Mouse (Mus musculus) c-Kit-negative CD71-positive TER-119-positive erythroid progenitor cells, embryonic 14.5 days (primary cell): Measurements from ENCODE around the gene Zfp949.

Source experiments
- DNase-seq: peaks from one replicate; pipeline ENCODE4 v3.0.0-alpha.2; 2013; ENCODE audit warnings: low read depth, low spot score

The Zfp949 gene

GRCm38 (mm10) chr9:88547851-88548613 lies at the start of gene Zfp949:
Gene Zfp949 (plus strand): TSS chr9:88548020.
- DNase-seq: peak; percentile 80

- DNase-seq: no peak
Measured at GRCm38 (mm10) chr9:88500112-88500511, 47.7 kb upstream of the Zfp949 start.

GRCm38 (mm10) chr9:88501846-88502245 lies 46.0 kb upstream of the Zfp949 start:
- DNase-seq: no peak

- DNase-seq: no peak
Measured at GRCm38 (mm10) chr9:88515546-88515945, 32.3 kb upstream of the Zfp949 start.

GRCm38 (mm10) chr9:88516361-88516995 lies 31.3 kb upstream of the Zfp949 start:
- no peak for DNase-seq

GRCm38 (mm10) chr9:88519390-88520121 lies 28.3 kb upstream of the Zfp949 start:
- no peak for DNase-seq

- no peak for DNase-seq
Measured at GRCm38 (mm10) chr9:88520122-88520848, 27.5 kb upstream of the Zfp949 start.

- no peak for DNase-seq
Measured at GRCm38 (mm10) chr9:88520849-88521483, 26.9 kb upstream of the Zfp949 start.

- DNase-seq: no peak
Measured at GRCm38 (mm10) chr9:88521961-88522568, 25.8 kb upstream of the Zfp949 start.

- peak; percentile 98 for DNase-seq
Measured at GRCm38 (mm10) chr9:88522569-88523334, 25.1 kb upstream of the Zfp949 start.

GRCm38 (mm10) chr9:88523335-88523668 lies 24.5 kb upstream of the Zfp949 start:
- no peak for DNase-seq

- DNase-seq: no peak
Measured at GRCm38 (mm10) chr9:88524367-88524766, 23.5 kb upstream of the Zfp949 start.

- DNase-seq: no peak
Measured at GRCm38 (mm10) chr9:88524796-88525195, 23.0 kb upstream of the Zfp949 start.

- DNase-seq: no peak
Measured at GRCm38 (mm10) chr9:88525341-88525740, 22.5 kb upstream of the Zfp949 start.

- no peak for DNase-seq
Measured at GRCm38 (mm10) chr9:88527956-88528355, 19.9 kb upstream of the Zfp949 start.

- DNase-seq: no peak
Measured at GRCm38 (mm10) chr9:88528736-88529135, 19.1 kb upstream of the Zfp949 start.

GRCm38 (mm10) chr9:88529571-88529970 lies 18.2 kb upstream of the Zfp949 start:
- DNase-seq: no peak

- no peak for DNase-seq
Measured at GRCm38 (mm10) chr9:88529979-88530580, 17.7 kb upstream of the Zfp949 start.

- no peak for DNase-seq
Measured at GRCm38 (mm10) chr9:88534093-88534492, 13.7 kb upstream of the Zfp949 start.
